Mouse (Mus musculus) limb, embryonic 12.5 days (tissue): ENCODE measurements around the gene Abca5. TPM values are rescaled to one million over a fixed set of nuclear protein-coding genes. Genes with fewer than 3 reads are reported as not detected.

Source experiments
- ATAC-seq: fragments of 200-750 bp; cut with Nextera tagmentation; 2 replicates; pipeline ENCODE4 v1.8.0; 2017; ENCODE audit warnings: low read depth, moderate TSS enrichment; ENCODE audit not compliant: insufficient number of reproducible peaks, insufficient read depth, low FRiP score, low TSS enrichment
- H3K27ac ChIP-seq: fragments of 300-500 bp; sonication (generic); 2 replicates; pipeline ENCODE4 v1.5.1; 2016; ENCODE audit warnings: mild to moderate bottlenecking, moderate library complexity
- H3K27me3 ChIP-seq: fragments of 300-500 bp; sonication (generic); 2 replicates; pipeline ENCODE4 v1.6.1; 2016; ENCODE audit warnings: mild to moderate bottlenecking, moderate library complexity
- H3K36me3 ChIP-seq: fragments of 300-500 bp; sonication (generic); 2 replicates; pipeline ENCODE4 v1.6.1; 2016; ENCODE audit warnings: mild to moderate bottlenecking, moderate library complexity
- H3K4me1 ChIP-seq: fragments of 300-500 bp; sonication (generic); replicated peaks from 2 replicates; pipeline ENCODE4 v1.6.1; 2016
- H3K4me2 ChIP-seq: fragments of 300-500 bp; sonication (generic); 2 replicates; pipeline ENCODE4 v1.6.1; 2016; ENCODE audit warnings: mild to moderate bottlenecking, moderate library complexity
- H3K4me3 ChIP-seq: fragments of 300-500 bp; sonication (generic); replicated peaks from 2 replicates; pipeline ENCODE4 v1.5.1; 2016; ENCODE audit warnings: mild to moderate bottlenecking
- H3K9ac ChIP-seq: fragments of 300-500 bp; sonication (generic); replicated peaks from 2 replicates; pipeline ENCODE4 v1.6.1; 2016; ENCODE audit warnings: mild to moderate bottlenecking, moderate library complexity
- H3K9me3 ChIP-seq: fragments of 300-500 bp; sonication (generic); 2 replicates; pipeline ENCODE4 v1.6.1; 2016; ENCODE audit warnings: mild to moderate bottlenecking, moderate library complexity
- WGBS: fragments of 180-500 bp; shearing (Covaris S2); methylation state at CpG from one replicate; pipeline ENCODE4 v1.1.7; 2016; 5-methylcytosine and 5-hydroxymethylcytosine counted together
- polyA plus RNA-seq: library from polyadenylated mRNA; unstranded; fragments of >200 nt; fragmentation: Nextera tagmentation; extraction: Ambion mirVana; gene quantifications from 2 replicates; pipeline ENCODE4 v1.2.1, GENCODE M21; 2016

Abca5 gene
- polyA plus RNA-seq, 1 experiment from 2014 or later: 5.5 TPM

DNA sequence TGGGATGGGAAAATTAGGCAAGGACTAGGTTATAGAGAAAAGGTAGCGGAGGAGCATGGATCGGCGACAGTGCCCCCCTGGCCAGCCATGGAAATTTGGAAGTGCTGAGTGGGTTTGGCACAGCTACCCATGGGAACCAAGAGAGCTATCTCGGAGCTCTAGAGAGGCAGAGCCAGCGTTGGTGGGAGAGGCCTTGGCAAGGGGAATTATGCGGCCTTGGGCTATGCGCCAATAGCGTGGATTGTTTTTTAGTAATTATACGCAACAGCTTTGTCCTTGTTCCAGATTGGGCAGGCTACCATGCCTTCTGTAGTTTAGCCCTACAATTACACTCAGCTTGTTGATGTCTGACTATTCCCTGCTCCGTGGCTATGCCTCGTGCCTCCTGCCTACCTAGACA lies 70.8 kb downstream of the Abca5 start:
- Histone ChIP-seq H3K4me2 (no peak overlapping the region), H3K27me3 (no peaks in the 10 kb centered on the region), H3K36me3 (no peaks in the 10 kb centered on the region), H3K9me3 (no peaks in the 10 kb centered on the region), H3K4me1 (no peaks in the 10 kb centered on the region), H3K4me3 (no peak overlapping the region), H3K9ac (no peak overlapping the region), H3K27ac (no peak overlapping the region)
- no peak for ATAC-seq
- WGBS: 90% methylated on average over 11 of the region's 11 CpGs

DNA sequence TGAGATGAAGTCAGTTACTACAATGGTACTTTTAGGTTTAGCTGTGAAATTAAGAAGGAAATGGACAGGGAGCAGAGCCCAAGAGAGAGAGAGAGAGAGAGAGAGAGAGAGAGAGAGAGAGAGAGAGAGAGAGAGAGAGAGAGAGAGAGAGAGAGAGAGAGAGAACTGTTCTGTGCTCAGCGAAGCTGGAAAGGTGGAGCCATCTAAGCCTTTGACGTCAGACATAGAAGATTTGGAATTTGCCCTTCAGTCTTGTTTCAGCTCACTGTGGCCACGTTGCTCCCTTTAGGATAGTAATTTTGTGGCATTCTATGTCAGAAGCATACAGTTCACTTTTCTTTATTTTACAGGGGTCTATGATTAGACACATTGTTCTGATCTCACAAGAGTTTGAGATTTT lies 75.6 kb downstream of the Abca5 start:
- no peak overlapping the region for H3K9ac ChIP-seq
- H3K4me2 ChIP-seq: no peak overlapping the region
- H3K27me3 ChIP-seq: no peaks in the 10 kb centered on the region
- ATAC-seq: no peak
- H3K36me3 ChIP-seq: no peaks in the 10 kb centered on the region
- H3K4me3 ChIP-seq: no peak overlapping the region
- no peaks in the 10 kb centered on the region for H3K4me1 ChIP-seq
- 83% methylated on average over 3 of the region's 3 CpGs for WGBS
- no peak overlapping the region for H3K27ac ChIP-seq
- H3K9me3 ChIP-seq: no peaks in the 10 kb centered on the region

GRCm38 (mm10) chr11:110257911-110258310 lies 79.6 kb downstream of the Abca5 start:
- 67% methylated on average over 4 of the region's 4 CpGs for WGBS
- no peaks in the 10 kb centered on the region for H3K36me3 ChIP-seq

DNA sequence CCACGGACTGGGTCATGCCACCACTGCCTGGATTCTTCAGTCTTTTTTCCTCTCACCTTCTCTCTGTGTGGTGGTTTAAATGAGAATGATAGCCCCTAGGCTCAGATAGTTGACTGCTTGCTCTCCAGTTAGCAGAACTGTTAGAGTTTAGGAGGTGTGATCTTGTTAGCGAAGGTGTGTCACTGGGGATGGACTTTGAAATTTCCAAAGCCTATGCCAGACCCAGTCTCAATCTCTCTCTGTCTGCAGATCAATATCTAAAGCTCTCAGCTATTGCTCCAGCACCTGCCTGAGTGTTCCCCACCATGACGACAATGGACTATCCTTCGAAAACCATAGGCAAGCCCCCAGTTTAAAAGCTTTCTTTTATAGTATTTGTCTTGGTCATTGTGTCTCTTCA lies 80.5 kb downstream of the Abca5 start:
- WGBS: 90% methylated on average over 4 of the region's 4 CpGs
- Histone ChIP-seq H3K27ac (no peak overlapping the region), H3K9ac (no peak overlapping the region), H3K36me3 (no peaks in the 10 kb centered on the region), H3K9me3 (no peaks in the 10 kb centered on the region), H3K27me3 (no peaks in the 10 kb centered on the region), H3K4me2 (no peak overlapping the region), H3K4me1 (no peaks in the 10 kb centered on the region), H3K4me3 (no peak overlapping the region)
- no peak for ATAC-seq

More at GRCm38 (mm10) chr11:110257911-110258310, 79.6 kb downstream of the Abca5 start:
- H3K4me2 ChIP-seq: no peak overlapping the region
- H3K27ac ChIP-seq: no peak overlapping the region
- H3K9ac ChIP-seq: no peak overlapping the region
- H3K4me3 ChIP-seq: no peak overlapping the region
- no peaks in the 10 kb centered on the region for H3K9me3 ChIP-seq
- ATAC-seq: no peak
- H3K27me3 ChIP-seq: no peaks in the 10 kb centered on the region
- no peaks in the 10 kb centered on the region for H3K4me1 ChIP-seq

DNA sequence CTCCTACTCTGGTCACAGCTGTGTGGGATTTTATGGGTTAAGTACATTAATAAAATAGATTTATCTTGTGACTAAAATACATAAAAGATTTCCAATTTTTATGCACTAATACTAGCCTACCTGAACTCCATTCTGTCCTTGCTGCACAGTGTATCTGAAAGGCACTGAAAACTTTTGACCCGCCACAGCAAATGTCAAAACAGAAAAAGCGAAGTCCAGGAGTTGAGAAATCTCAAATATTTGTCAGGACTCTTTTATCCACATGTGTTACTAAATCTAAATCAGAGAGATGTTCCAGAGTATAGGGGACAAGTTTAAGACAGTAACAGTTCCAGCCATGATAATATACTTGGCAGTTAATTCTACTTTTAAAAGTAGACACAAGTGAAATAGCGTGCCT lies 85.3 kb downstream of the Abca5 start:
- Histone ChIP-seq H3K27ac (no peak overlapping the region), H3K4me3 (no peak overlapping the region), H3K4me2 (no peak overlapping the region), H3K9ac (no peak overlapping the region), H3K9me3 (no peaks in the 10 kb centered on the region), H3K4me1 (no peaks in the 10 kb centered on the region), H3K27me3 (no peaks in the 10 kb centered on the region), H3K36me3 (no peaks in the 10 kb centered on the region)
- no peak for ATAC-seq
- 85% methylated on average over 3 of the region's 3 CpGs for WGBS

DNA sequence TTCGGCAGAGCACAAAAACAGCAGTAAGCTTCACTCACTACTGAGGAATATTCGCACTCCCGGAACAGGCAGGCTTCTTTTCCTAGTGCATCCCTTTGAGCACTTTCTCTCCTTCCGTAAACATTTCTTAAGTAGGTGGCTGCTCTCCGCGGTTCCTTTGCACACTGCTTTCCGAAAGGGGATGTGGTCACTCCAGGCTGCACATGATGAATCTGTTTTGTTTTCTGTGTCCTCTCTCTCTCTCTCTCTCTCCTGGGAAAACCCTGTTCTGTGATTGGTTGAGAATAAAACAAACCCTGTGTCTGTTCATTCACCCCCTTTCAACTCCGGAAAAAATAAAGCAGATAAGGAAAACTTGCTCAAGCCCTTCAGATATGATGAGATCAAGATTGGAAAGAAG lies 86.0 kb downstream of the Abca5 start, which contains the start of gene Abca6:
Abca6 (minus strand) TSS at position 243 of the 400 bp plus-strand sequence.
- Histone ChIP-seq H3K4me2 (peak within 1 kb of the TSS; percentile 36), H3K4me3 (0 out of 2 replicates have a peak within 1 kb of the TSS, but pooled peaks have one; percentile 5), H3K27ac (no peak within 1 kb of the TSS), H3K4me1 (no peaks in the 10 kb centered on the region), H3K9ac (no peak within 1 kb of the TSS), H3K27me3 (no peaks in the 10 kb centered on the region), H3K9me3 (no peaks in the 10 kb centered on the region), H3K36me3 (no peaks in the 10 kb centered on the region)
- 30% methylated on average over 8 of the region's 8 CpGs for WGBS
- no peak for ATAC-seq

- no peak for ATAC-seq
- Histone ChIP-seq H3K4me2 (no peak overlapping the region), H3K4me3 (no peak overlapping the region), H3K27ac (no peak overlapping the region), H3K27me3 (no peaks in the 10 kb centered on the region), H3K9ac (no peak overlapping the region), H3K4me1 (no peaks in the 10 kb centered on the region), H3K9me3 (peaks cover 4% of the 10 kb centered on the region; the same call in 1 of the 2 replicates), H3K36me3 (no peaks in the 10 kb centered on the region)
- 90% methylated on average over 10 of the region's 10 CpGs for WGBS
These were observed 92.8 kb downstream of the Abca5 start for GRCm38 (mm10) chr11:110244730-110245129.

- Histone ChIP-seq H3K4me3 (no peak overlapping the region), H3K4me2 (no peak overlapping the region), H3K27me3 (no peaks in the 10 kb centered on the region), H3K9ac (no peak overlapping the region), H3K36me3 (no peaks in the 10 kb centered on the region), H3K27ac (no peak overlapping the region), H3K9me3 (peaks cover 6% of the 10 kb centered on the region; the same call in 1 of the 2 replicates), H3K4me1 (no peaks in the 10 kb centered on the region)
- WGBS: 91% methylated on average over 2 of the region's 2 CpGs
- ATAC-seq: no peak
These were observed 100.0 kb downstream of the Abca5 start for GRCm38 (mm10) chr11:110237466-110237865.

DNA sequence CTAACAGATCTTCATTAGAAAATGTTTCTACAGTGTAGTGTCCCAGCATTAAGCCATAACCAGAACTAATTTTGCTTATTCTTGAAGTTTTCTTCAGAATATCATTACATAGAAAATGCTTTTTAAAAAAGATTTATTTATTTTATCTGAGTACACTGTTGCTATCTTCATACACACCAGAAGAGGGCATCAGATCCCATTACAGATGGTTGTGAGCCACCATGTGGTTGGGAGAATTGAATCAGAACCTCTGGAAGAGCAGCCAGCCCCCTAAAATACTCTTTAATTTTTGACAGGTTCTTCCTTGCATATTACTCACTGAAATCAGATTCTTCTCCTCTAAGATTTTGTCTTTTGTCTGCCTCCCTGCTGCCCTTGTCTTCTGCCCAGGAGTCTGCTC lies 104.5 kb downstream of the Abca5 start:
- no peaks in the 10 kb centered on the region for H3K27me3 ChIP-seq
- H3K9ac ChIP-seq: no peak overlapping the region
- no peaks in the 10 kb centered on the region for H3K36me3 ChIP-seq
- H3K9me3 ChIP-seq: no peaks in the 10 kb centered on the region
- no peak overlapping the region for H3K4me3 ChIP-seq
- no peak overlapping the region for H3K27ac ChIP-seq
- no peaks in the 10 kb centered on the region for H3K4me1 ChIP-seq
- H3K4me2 ChIP-seq: no peak overlapping the region
- no peak for ATAC-seq

Other genes starting within 250 kb of the Abca5 start
- 0.13 and 0.31 TPM in 2 replicates for gene Abca8a, start 241.7 kb downstream of the Abca5 start, polyA plus RNA-seq
- gene Abca9, start 169.5 kb downstream of the Abca5 start, polyA plus RNA-seq: 1.3 and 1.6 TPM in 2 replicates
- gene Abca6, start 85.9 kb downstream of the Abca5 start, polyA plus RNA-seq: 0.13 and 0.27 TPM in 2 replicates
- gene Map2k6, start 61.4 kb upstream of the Abca5 start, polyA plus RNA-seq: 49.2 TPM in 2 replicates